Mouse (Mus musculus): ENCODE results near the gene Mlph.

GRCm38 (mm10) chr1:90928575-90928934 lies 13.7 kb downstream of the Mlph start:
- TF ChIP-seq CHD2 (IDR thresholded peaks at IDR 0.05; ENCODE audit: low read depth, low read length) (no peak), MAFK (IDR thresholded peaks at IDR 0.05; ENCODE audit: insufficient read depth, low read depth, low read length) (no peak), HCFC1 (IDR thresholded peaks at IDR 0.05; ENCODE audit: borderline replicate concordance, insufficient read depth, low read length) (no peak), ZC3H11A (IDR thresholded peaks at IDR 0.05; ENCODE audit: borderline replicate concordance, low read depth, low read length) (peak; percentile 87)
